Mouse (Mus musculus): ENCODE measurements around the gene Erf. TPM values are rescaled to one million over a fixed set of nuclear protein-coding genes. Genes with fewer than 3 reads are reported as not detected.
"Not testable (repeated sequence)": the region's sequence is repeated elsewhere in the genome, so short reads cannot be mapped to it uniquely, and the experiment has no call there.

Erf gene
- total RNA-seq, 2 experiments from 2014 or later, result 32.8 to 33.2 TPM

- peak in 1 of 2 experiments; percentile 5 for DNase-seq
- intact Hi-C loops (cut with DNase I), result no loop called here
Measured at GRCm38 (mm10) chr7:25269545-25270271, 19.1 kb upstream of the Erf start.

- intact Hi-C loops (cut with DNase I), result no loop called here
- no peak for DNase-seq
Measured at GRCm38 (mm10) chr7:25269029-25269428, 18.5 kb upstream of the Erf start.

- DNase-seq, result no peak
- intact Hi-C loops (cut with DNase I), result no loop called here
Measured at GRCm38 (mm10) chr7:25268588-25268987, 18.0 kb upstream of the Erf start.

- intact Hi-C loops (cut with DNase I), result loop anchor here (2.0 kb wide), 1 partner anchor 15 kb away; no protein-coding TSS in a partner anchor
- DNase-seq, result peak; percentile 98 to 99
Measured at GRCm38 (mm10) chr7:25267751-25268463, 17.3 kb upstream of the Erf start.

DNA sequence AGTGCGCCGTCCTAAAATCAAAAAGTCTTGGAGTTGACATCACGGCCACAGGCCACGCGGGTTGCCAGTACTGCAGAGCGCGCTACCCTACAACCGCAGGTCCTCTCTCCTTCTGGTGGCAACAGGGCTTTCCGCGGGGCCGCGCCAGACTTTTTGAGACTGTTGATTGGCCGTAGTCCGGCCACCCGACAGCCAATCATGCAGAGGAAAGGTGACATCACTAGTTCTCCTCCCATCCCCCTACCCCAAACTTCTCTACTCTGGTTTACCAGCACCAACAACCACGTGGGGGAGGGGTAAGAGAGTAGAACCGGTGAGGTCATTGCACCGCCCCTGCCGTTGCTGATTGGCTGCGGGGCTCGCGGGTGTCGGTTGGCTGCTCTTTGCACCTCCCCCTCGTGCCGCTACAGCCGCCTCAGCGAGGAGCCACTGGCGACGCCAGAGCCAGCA, 16.8 kb upstream of the Erf start, which contains the start of gene Cic:
Cic (plus strand) TSS at position 404 of the 450 bp plus-strand sequence.
- DNase-seq, result peak; percentile 96 to 98

GRCm38 (mm10) chr7:25266180-25266962, 15.8 kb upstream of the Erf start:
- intact Hi-C loops (cut with DNase I), result loop anchor here (2.0 kb wide), 1 partner anchor 14 kb away; no protein-coding TSS in a partner anchor
- no peak for DNase-seq

More for the DNA sequence above, 16.8 kb upstream of the Erf start, which contains the start of gene Cic:
- intact Hi-C loops (cut with DNase I), result loop anchor here (2.0 kb wide), 1 partner anchor 15 kb away; no protein-coding TSS in a partner anchor

GRCm38 (mm10) chr7:25265743-25266142, 15.2 kb upstream of the Erf start:
- intact Hi-C loops (cut with DNase I), result loop anchor here (2.0 kb wide), 1 partner anchor 13 kb away; no protein-coding TSS in a partner anchor
- DNase-seq, result not testable (repeated sequence)

GRCm38 (mm10) chr7:25263968-25264870, 13.7 kb upstream of the Erf start:
- no peak for DNase-seq
- intact Hi-C loops (cut with DNase I), result no loop called here

DNA sequence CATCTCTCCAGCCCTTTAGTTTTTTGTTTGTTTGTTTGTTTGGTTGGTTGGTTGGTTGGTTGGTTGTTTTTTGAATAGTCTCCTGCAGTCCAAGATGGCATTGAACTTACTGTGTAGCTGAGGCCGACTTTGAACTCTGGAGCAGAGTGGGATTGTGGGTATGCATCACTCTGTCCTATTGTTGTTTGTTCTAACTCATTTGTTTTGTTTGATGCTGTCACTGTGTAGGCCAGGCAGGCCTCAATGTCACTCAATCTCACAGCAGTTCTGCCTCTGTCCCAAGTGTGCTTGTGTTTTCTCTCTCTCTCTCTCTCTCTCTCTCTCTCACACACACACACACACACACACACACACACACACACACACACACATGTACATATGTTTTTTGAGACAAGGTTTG, 11.3 kb upstream of the Erf start:
- DNase-seq, result no peak
- intact Hi-C loops (cut with DNase I), result no loop called here

DNA sequence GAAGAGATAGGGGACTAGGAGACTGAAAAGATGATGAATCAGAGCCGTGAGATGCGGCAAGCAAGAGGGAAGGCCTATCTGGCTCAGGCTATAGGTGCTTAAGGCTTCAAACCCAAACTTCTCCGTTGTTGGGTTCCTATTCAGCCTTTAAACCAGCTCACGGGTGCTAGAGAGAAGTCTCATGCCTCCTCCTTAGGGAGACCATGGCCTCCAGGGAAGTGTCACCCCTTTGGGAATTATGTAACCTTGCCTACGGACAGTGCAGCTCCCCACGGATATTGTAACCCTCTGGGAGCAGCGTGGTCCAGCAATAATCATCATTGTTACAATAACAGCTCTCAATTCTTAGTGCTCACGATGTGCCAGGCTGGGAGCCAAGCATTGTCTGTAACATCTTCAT, 1.3 kb upstream of the Erf start:
- intact Hi-C loops (cut with DNase I), result loop anchor here (2.0 kb wide), 1 partner anchor 15 kb away; the partner anchor contains the start of gene Cic
- peak in 1 of 2 experiments; percentile 36 for DNase-seq

DNA sequence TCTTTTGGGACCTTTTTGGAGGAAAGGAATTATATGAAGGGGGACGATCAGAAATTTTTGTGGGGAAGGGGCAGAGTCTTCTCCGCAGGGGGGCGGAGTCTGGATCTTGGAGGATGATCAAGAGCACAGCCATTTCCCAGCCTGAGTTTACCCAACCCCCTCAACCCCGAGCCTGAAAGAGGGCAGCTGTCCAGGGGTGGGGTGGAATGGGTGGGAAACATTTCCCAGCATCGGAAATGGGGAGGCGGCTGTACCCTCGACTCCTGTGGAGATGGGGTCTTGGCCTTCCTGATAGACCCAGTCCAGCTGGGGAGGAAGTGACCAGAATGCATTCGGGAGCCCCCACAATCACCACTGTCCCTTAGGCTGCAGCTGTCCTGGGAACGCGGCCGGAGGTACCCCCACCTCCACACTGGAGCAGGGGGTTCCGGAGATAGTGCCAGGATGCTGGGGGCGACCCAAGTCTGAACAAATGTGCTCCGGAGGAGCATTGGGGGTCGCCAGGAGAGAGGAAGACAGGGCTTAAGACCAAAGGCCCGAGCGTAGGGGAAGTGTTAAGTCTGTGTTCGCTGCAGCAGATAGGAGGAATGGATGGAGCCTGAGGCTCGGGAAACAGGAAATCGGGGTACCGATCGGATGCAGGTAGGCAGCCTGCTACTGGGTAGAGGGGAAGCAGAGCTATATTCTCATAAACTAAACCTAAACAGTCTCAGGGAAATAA, 670 bp upstream of the Erf start:
- peak; percentile 82 to 83 for DNase-seq
- intact Hi-C loops (cut with DNase I), result no loop called here

DNA sequence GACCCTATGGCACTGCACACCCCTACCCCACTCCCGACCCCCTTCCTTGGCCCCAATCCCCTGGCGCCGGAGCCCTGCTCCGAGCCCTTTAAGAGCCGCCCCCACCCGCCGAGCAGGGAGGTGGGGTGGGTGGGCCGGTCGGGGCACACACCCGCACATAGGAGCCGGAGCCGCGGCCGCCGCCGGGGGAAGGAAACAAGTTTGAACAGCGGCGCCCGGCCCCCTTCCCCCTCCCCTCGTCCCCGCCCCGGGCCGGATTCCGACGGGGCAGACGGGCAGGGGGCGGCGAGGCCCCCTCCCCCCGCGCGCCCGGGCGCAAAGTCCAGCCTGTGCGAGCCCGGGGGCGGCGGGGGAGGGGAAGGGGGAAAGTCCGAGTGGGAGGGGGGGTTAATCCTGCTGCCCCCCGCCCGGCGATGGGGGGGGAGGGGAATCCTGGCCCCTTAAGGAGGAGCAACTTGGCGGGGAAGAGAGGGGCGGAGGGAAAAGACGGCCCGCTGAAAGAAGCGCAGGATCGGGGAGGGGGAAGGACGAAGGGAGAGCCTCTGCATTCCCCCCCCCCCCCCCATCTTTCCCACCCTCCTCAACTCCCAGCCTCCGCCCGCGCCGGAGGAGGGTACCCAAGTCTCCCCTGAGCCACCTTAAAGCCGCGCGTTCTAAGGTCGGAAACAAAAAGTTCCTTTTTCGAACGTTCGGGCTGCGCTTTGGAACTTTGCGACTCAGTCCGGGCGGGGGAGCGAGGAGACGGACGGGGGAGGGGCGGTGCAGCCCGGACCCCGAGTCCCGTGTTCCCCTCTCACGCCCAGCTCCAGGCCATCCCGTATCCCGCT, 1.0 kb downstream of the Erf start:
- peak; percentile 82 to 87 for DNase-seq
- intact Hi-C loops (cut with DNase I), result loop anchor here (1.0 kb wide), 1 partner anchor 29 kb away; no protein-coding TSS in a partner anchor

- intact Hi-C loops (cut with DNase I), result loop anchor here (1.0 kb wide), 1 partner anchor 29 kb away; no protein-coding TSS in a partner anchor
- DNase-seq, result no peak
Measured at GRCm38 (mm10) chr7:25248846-25249313, 1.7 kb downstream of the Erf start.

- intact Hi-C loops (cut with DNase I), result no loop called here
- peak; percentile 49 to 52 for DNase-seq
Measured at GRCm38 (mm10) chr7:25248018-25248647, 2.4 kb downstream of the Erf start.

- intact Hi-C loops (cut with DNase I), result loop anchor here (1.0 kb wide), 1 partner anchor 8 kb away; no protein-coding TSS in a partner anchor
- DNase-seq, result no peak
Measured at GRCm38 (mm10) chr7:25247498-25247897, 3.1 kb downstream of the Erf start.

DNA sequence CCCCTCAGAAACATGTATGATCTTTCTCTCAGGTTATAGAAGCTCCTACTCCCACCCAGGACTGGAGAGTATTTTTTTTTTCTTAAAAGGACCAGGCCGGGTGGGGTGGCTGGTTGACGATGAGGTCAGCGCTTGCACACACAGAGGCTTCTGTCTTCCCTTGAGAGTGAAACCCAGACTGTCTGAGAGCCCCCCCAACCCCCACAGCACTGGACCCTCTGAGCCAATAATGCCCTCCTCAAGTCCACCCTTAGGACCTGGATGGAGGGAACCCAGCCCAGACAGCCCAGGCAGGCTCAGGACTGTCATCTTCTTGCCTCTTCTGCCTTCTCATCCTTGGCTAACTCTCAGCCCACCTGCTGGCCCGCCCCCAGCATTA, 3.8 kb downstream of the Erf start:
- no peak for DNase-seq
- intact Hi-C loops (cut with DNase I), result loop anchor here (1.0 kb wide), 1 partner anchor 7 kb away; no protein-coding TSS in a partner anchor

Data from heart, postnatal 14 days (tissue).